Mouse (Mus musculus) midbrain, postnatal 0 days (tissue): ENCODE measurements around the gene Capza2. TPM values are rescaled to one million over a fixed set of nuclear protein-coding genes. Genes with fewer than 3 reads are reported as not detected.

Source experiments
- ATAC-seq: fragments of 200-750 bp; cut with Nextera tagmentation; 2 replicates; pipeline ENCODE4 v1.8.0; 2017; ENCODE audit warnings: moderate number of reproducible peaks, mild to moderate bottlenecking, moderate TSS enrichment, moderate library complexity; ENCODE audit not compliant: low FRiP score
- DNase-seq: peaks from one replicate; pipeline ENCODE4 v3.0.0-alpha.2; 2015; ENCODE audit warnings: low spot score
- H3K27ac ChIP-seq: fragments of 300-500 bp; sonication (generic); 2 replicates; pipeline ENCODE4 v1.5.1; 2014; ENCODE audit warnings: low read depth, mild to moderate bottlenecking, low read length, mixed read lengths
- H3K27me3 ChIP-seq: fragments of 300-500 bp; sonication (generic); 2 replicates; pipeline ENCODE4 v1.6.1; 2014; ENCODE audit warnings: low read length, control low read depth, mixed read lengths; ENCODE audit not compliant: insufficient read depth
- H3K36me3 ChIP-seq: fragments of 300-500 bp; sonication (generic); 2 replicates; pipeline ENCODE4 v1.6.1; 2014; ENCODE audit warnings: low read length, control low read depth, mixed read lengths; ENCODE audit not compliant: insufficient read depth
- H3K4me1 ChIP-seq: fragments of 300-500 bp; sonication (generic); 2 replicates; pipeline ENCODE4 v1.6.1; 2014; ENCODE audit warnings: mild to moderate bottlenecking, control low read depth, antibody characterized with exemption, low read length, mixed read lengths; ENCODE audit not compliant: insufficient read depth
- H3K4me2 ChIP-seq: fragments of 300-500 bp; sonication (generic); 2 replicates; pipeline ENCODE4 v1.6.1; 2014; ENCODE audit warnings: low read depth, mild to moderate bottlenecking, low read length, mixed read lengths; ENCODE audit not compliant: poor library complexity, severe bottlenecking
- H3K4me3 ChIP-seq: fragments of 300-500 bp; sonication (generic); 2 replicates; pipeline ENCODE4 v1.5.1; 2014; ENCODE audit warnings: low read depth, mild to moderate bottlenecking, low read length, moderate library complexity
- H3K9ac ChIP-seq: fragments of 300-500 bp; sonication (generic); replicated peaks from 2 replicates; pipeline ENCODE4 v1.6.1; 2014; ENCODE audit warnings: mild to moderate bottlenecking, low read length, moderate library complexity, mixed read lengths; ENCODE audit not compliant: poor library complexity, severe bottlenecking
- H3K9me3 ChIP-seq: fragments of 300-500 bp; sonication (generic); 2 replicates; pipeline ENCODE4 v1.6.1; 2016; ENCODE audit warnings: low read length, control low read depth
- CTCF ChIP-seq: IDR thresholded peaks from 2 replicates; pipeline ENCODE4 v1.5.1; 2016; ENCODE audit warnings: antibody characterized with exemption, mild to moderate bottlenecking
- WGBS: fragments of 180-500 bp; shearing (Covaris S2); extraction: QIAGEN DNeasy Blood & Tissue Kit; methylation state at CpG from one replicate; pipeline ENCODE4 v1.1.7; 2014; 5-methylcytosine and 5-hydroxymethylcytosine counted together
- polyA plus RNA-seq: library from polyadenylated mRNA; unstranded; fragments of >200 nt; fragmentation: Nextera tagmentation; extraction: Ambion mirVana; gene quantifications from 2 replicates; pipeline ENCODE4 v1.2.1, GENCODE M21; 2015
- total RNA-seq: library from RNA; depleted of rRNA; stranded (reverse); fragments of >200 nt; gene quantifications from 2 replicates; pipeline ENCODE4 v1.2.3, GENCODE M21; 2014

Capza2 gene
- total and polyA plus RNA-seq, 2 experiments from 2014 or later, result 136 to 233 TPM

GRCm38 (mm10) chr6:17669826-17670225, 33.8 kb downstream of the Capza2 start:
- Histone ChIP-seq H3K36me3 (peaks cover 14% of the 10 kb centered on the region), H3K4me2 (no peak overlapping the region), H3K27ac (no peak overlapping the region), H3K9ac (no peak overlapping the region), H3K4me3 (no peak overlapping the region), H3K27me3 (no peaks in the 10 kb centered on the region), H3K4me1 (no peaks in the 10 kb centered on the region), H3K9me3 (no peaks in the 10 kb centered on the region)
- 79% methylated on average over 2 of the region's 2 CpGs for WGBS
- no peak for TF ChIP-seq CTCF
- DNase-seq (no peak), ATAC-seq (no peak)

GRCm38 (mm10) chr6:17675019-17675756, 39.2 kb downstream of the Capza2 start:
- Histone ChIP-seq H3K4me3 (no peak overlapping the region), H3K27me3 (no peaks in the 10 kb centered on the region), H3K36me3 (no peaks in the 10 kb centered on the region), H3K9ac (no peak overlapping the region), H3K4me2 (no peak overlapping the region), H3K9me3 (no peaks in the 10 kb centered on the region), H3K4me1 (no peaks in the 10 kb centered on the region), H3K27ac (no peak overlapping the region)
- TF ChIP-seq CTCF, result peak; percentile 83
- 19% methylated on average over 12 of the region's 12 CpGs for WGBS
- DNase-seq (peak; percentile 67), ATAC-seq (no peak)

- H3K27me3 ChIP-seq, result no peaks in the 10 kb centered on the region
- ATAC-seq (no peak), DNase-seq (no peak)
- H3K4me1 ChIP-seq, result no peaks in the 10 kb centered on the region
- H3K9me3 ChIP-seq, result 0 out of 2 replicates have a peak, but pooled peaks cover 2% of the 10 kb centered on the region
- no peak overlapping the region for H3K27ac ChIP-seq
- H3K4me2 ChIP-seq, result no peak overlapping the region
- 83% methylated on average over 2 of the region's 2 CpGs for WGBS
- H3K36me3 ChIP-seq, result no peaks in the 10 kb centered on the region
- no peak overlapping the region for H3K9ac ChIP-seq
- no peak for TF ChIP-seq CTCF
- H3K4me3 ChIP-seq, result no peak overlapping the region
Measured at GRCm38 (mm10) chr6:17677008-17677407, 41.0 kb downstream of the Capza2 start.

GRCm38 (mm10) chr6:17680266-17680925, 44.4 kb downstream of the Capza2 start:
- Histone ChIP-seq H3K36me3 (no peaks in the 10 kb centered on the region), H3K27me3 (no peaks in the 10 kb centered on the region), H3K4me2 (no peak overlapping the region), H3K9ac (no peak overlapping the region), H3K4me3 (no peak overlapping the region), H3K4me1 (no peaks in the 10 kb centered on the region), H3K27ac (no peak overlapping the region), H3K9me3 (0 out of 2 replicates have a peak, but pooled peaks cover 2% of the 10 kb centered on the region)
- ATAC-seq, result no peak
- no peak for TF ChIP-seq CTCF
- whole genome bisulfite sequencing, result 87% methylated on average over 6 of the region's 6 CpGs
- no peak for DNase-seq

GRCm38 (mm10) chr6:17681810-17682209, 45.8 kb downstream of the Capza2 start:
- no peaks in the 10 kb centered on the region for H3K36me3 ChIP-seq
- H3K27me3 ChIP-seq, result no peaks in the 10 kb centered on the region
- H3K4me2 ChIP-seq, result no peak overlapping the region
- no peak for DNase-seq
- H3K9ac ChIP-seq, result no peak overlapping the region
- 0 out of 2 replicates have a peak, but pooled peaks cover 2% of the 10 kb centered on the region for H3K9me3 ChIP-seq
- no peak for TF ChIP-seq CTCF
- 0 out of 2 replicates have a peak, but pooled peaks have one; percentile 13 for ATAC-seq
- 98% methylated on average over 8 of the region's 8 CpGs for WGBS
- H3K27ac ChIP-seq, result no peak overlapping the region
- H3K4me3 ChIP-seq, result no peak overlapping the region
- H3K4me1 ChIP-seq, result no peaks in the 10 kb centered on the region

- WGBS, result 85% methylated on average over 5 of the region's 5 CpGs
Measured at GRCm38 (mm10) chr6:17688676-17689075, 52.6 kb downstream of the Capza2 start.

More at GRCm38 (mm10) chr6:17688676-17689075, 52.6 kb downstream of the Capza2 start:
- no peaks in the 10 kb centered on the region for H3K27me3 ChIP-seq
- no peak overlapping the region for H3K4me3 ChIP-seq
- no peaks in the 10 kb centered on the region for H3K36me3 ChIP-seq
- H3K9me3 ChIP-seq, result no peaks in the 10 kb centered on the region
- no peak overlapping the region for H3K9ac ChIP-seq
- no peak overlapping the region for H3K4me2 ChIP-seq
- H3K4me1 ChIP-seq, result no peaks in the 10 kb centered on the region
- ATAC-seq (no peak), DNase-seq (no peak)
- TF ChIP-seq CTCF, result no peak
- H3K27ac ChIP-seq, result no peak overlapping the region
